Mouse (Mus musculus): ENCODE measurements at regions not wholly inside any gene's neighbourhood (a gene's known extent, or its start where the extent isn't known, plus 50 kb on each side); places are given as distances from the start of the nearest gene placed in this dataset.
"Not testable (repeated sequence)": the region's sequence is repeated elsewhere in the genome, so short reads cannot be mapped to it uniquely, and the experiment has no call there.

DNA sequence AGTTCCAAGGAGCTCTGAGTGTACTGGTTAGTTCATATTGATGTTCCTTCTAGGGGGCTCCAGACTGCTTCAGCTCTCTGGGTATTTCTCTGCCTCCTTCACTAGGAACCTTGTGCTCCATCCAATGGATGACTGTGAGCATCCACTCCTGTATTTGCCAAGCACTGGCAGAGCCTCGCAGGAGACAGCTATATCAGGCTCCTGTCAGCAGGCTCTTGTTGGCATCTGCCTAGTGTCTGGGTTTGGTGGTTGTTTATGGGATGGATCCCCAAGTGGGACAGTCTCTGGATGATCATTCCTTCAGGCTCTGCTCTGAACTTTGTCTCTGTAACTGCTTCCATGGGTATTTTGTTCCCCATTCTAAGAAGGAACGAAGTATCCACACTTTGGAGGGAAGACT is 109.5 kb upstream of the Ldah start:
- not testable (repeated sequence) for H3K4me1 ChIP-seq; H3K36me3 ChIP-seq; H3K9ac ChIP-seq; H3K4me3 ChIP-seq (replicated peaks); H3K27ac ChIP-seq (replicated peaks); H3K27me3 ChIP-seq; H3K9me3 ChIP-seq (replicated peaks); H3K4me2 ChIP-seq (replicated peaks); ATAC-seq (ENCODE audit: insufficient number of reproducible peaks, low FRiP score, low TSS enrichment, low read depth)
- whole genome bisulfite sequencing: 71% methylated on average over 2 of the region's 2 CpGs

DNA sequence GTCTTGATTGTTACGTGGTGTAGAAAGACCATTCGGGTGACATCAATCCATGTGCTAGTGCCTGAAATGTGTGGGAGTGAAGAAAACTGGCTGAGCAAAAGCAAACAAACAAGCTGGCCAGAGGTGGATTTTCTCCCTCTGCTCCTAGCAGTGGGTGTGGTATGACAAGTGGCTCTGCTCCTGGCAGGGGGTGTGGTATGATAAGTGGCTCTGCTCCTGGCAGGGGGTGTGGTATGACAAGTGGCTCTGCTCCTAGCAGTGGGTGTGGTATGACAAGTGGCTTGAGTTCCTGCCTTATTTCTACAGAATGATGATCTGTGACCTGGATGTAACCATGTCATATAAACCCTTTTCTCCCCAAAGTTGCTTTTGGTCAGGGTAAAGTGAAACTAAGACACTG is 108.8 kb upstream of the Ldah start:
- 73% methylated on average over 2 of the region's 2 CpGs for WGBS
- no peak overlapping the region for H3K4me3 ChIP-seq (replicated peaks)
- H3K4me2 ChIP-seq (replicated peaks): no peak overlapping the region
- no peaks in the 10 kb centered on the region for H3K36me3 ChIP-seq
- no peaks in the 10 kb centered on the region for H3K4me1 ChIP-seq
- no peaks in the 10 kb centered on the region for H3K27me3 ChIP-seq
- no peak for ATAC-seq (ENCODE audit: insufficient number of reproducible peaks, low FRiP score, low TSS enrichment, low read depth)
- no peak overlapping the region for H3K27ac ChIP-seq (replicated peaks)
- H3K9me3 ChIP-seq (replicated peaks): no peaks in the 10 kb centered on the region
- H3K9ac ChIP-seq: no peak overlapping the region

DNA sequence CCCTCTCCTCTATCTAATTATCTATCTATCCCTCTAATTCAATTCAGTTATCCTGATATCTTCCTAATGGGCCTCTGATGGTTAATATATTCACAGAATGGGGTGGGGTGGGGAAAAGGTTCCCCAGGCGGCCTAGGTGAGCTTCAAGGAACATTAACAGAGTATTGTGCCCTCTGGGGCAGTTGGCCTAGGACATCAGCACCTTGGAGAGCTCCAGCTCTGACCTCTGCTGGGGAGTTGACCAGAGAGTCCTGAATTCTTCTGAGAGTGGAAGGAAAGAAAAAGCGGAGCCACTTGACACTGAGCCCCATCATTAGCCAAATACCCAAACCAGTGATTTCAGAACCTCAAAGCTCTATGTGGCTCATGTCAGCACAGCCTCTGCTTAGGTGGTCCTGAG is 108.1 kb upstream of the Ldah start:
- Histone ChIP-seq H3K4me1 (no peaks in the 10 kb centered on the region), H3K9ac (no peak overlapping the region), H3K4me3 (replicated peaks) (no peak overlapping the region), H3K27ac (replicated peaks) (no peak overlapping the region), H3K27me3 (no peaks in the 10 kb centered on the region), H3K4me2 (replicated peaks) (no peak overlapping the region), H3K36me3 (no peaks in the 10 kb centered on the region), H3K9me3 (replicated peaks) (no peaks in the 10 kb centered on the region)
- peak; percentile 7; the same call in 1 of the 2 replicates for ATAC-seq (ENCODE audit: insufficient number of reproducible peaks, low FRiP score, low TSS enrichment, low read depth)
- 34% methylated on average over 2 of the region's 2 CpGs for WGBS

DNA sequence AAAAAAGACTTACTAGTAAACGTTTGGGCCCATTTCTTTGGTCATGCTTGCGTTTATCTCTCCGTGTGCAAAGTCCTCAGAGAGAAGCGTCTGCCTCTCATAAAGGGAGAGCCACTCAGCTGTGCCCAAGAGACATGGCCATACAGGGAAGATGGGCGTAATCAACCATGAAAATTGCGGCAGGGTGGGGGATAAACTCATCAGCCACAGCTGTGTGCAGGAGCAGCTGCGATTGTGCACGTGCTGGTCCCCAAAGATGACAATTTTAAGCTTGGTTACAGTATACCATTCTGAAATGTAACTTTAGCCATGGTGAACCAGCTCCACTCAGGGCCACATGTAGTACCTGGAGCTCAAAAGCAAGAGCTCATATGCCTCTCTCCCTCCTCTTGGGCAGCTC is 106.1 kb upstream of the Ldah start:
- no peaks in the 10 kb centered on the region for H3K27me3 ChIP-seq
- ATAC-seq (ENCODE audit: insufficient number of reproducible peaks, low FRiP score, low TSS enrichment, low read depth): no peak
- 38% methylated on average over 8 of the region's 8 CpGs for WGBS
- no peak overlapping the region for H3K27ac ChIP-seq (replicated peaks)
- no peak overlapping the region for H3K9ac ChIP-seq
- H3K36me3 ChIP-seq: no peaks in the 10 kb centered on the region
- no peaks in the 10 kb centered on the region for H3K9me3 ChIP-seq (replicated peaks)
- H3K4me2 ChIP-seq (replicated peaks): no peak overlapping the region
- no peaks in the 10 kb centered on the region; the same call in 1 of the 2 replicates for H3K4me1 ChIP-seq
- H3K4me3 ChIP-seq (replicated peaks): no peak overlapping the region

DNA sequence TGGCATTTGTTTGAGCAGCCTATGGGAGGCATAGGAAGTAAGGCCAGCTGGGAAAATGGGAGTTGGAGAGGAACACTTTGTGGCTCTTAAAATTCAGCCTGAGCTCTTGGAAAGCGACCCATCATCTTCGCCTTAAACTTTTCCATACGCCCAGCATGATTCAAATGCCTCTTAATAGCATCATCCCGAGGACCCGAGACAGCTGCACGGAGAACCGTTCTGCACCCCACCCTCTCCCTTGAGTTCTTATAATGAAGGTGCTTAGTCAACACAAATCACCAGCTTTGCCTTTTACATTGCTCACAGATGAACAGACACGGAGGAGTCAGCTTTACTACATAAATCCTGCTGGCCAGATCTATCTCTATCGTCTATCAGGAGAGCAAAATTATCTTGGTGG is 104.6 kb upstream of the Ldah start:
- Histone ChIP-seq H3K27ac (replicated peaks) (no peak overlapping the region), H3K9ac (no peak overlapping the region), H3K9me3 (replicated peaks) (no peaks in the 10 kb centered on the region), H3K4me3 (replicated peaks) (no peak overlapping the region), H3K36me3 (no peaks in the 10 kb centered on the region), H3K27me3 (no peaks in the 10 kb centered on the region), H3K4me2 (replicated peaks) (no peak overlapping the region), H3K4me1 (peaks cover 6% of the 10 kb centered on the region)
- 50% methylated on average over 9 of the region's 9 CpGs for WGBS
- no peak for ATAC-seq (ENCODE audit: insufficient number of reproducible peaks, low FRiP score, low TSS enrichment, low read depth)

DNA sequence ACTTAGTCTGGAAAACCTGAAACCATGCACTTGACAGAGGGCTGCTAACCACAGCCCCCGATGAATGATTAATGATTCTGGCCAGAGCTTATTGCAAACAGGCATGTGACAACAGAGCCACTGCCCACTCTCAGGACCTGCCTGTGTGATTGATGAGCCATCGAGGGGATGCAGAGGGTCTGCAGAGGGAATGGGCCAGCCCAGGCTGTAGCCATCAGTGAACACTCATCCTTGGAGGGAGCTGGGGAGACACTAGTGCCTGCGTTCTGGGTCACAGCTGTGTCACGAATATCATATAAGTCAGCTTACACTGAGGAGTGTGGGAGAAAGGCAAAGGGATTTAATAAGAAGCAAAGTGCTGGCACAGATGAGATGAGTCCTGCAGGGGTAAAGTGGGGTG is 100.8 kb upstream of the Ldah start:
- H3K9ac ChIP-seq: no peak overlapping the region
- no peaks in the 10 kb centered on the region for H3K27me3 ChIP-seq
- peaks cover 15% of the 10 kb centered on the region for H3K4me1 ChIP-seq
- no peaks in the 10 kb centered on the region for H3K36me3 ChIP-seq
- H3K4me2 ChIP-seq (replicated peaks): no peak overlapping the region
- WGBS: 53% methylated on average over 4 of the region's 4 CpGs
- no peak overlapping the region for H3K4me3 ChIP-seq (replicated peaks)
- ATAC-seq (ENCODE audit: insufficient number of reproducible peaks, low FRiP score, low TSS enrichment, low read depth): no peak
- no peak overlapping the region for H3K27ac ChIP-seq (replicated peaks)
- H3K9me3 ChIP-seq (replicated peaks): no peaks in the 10 kb centered on the region

DNA sequence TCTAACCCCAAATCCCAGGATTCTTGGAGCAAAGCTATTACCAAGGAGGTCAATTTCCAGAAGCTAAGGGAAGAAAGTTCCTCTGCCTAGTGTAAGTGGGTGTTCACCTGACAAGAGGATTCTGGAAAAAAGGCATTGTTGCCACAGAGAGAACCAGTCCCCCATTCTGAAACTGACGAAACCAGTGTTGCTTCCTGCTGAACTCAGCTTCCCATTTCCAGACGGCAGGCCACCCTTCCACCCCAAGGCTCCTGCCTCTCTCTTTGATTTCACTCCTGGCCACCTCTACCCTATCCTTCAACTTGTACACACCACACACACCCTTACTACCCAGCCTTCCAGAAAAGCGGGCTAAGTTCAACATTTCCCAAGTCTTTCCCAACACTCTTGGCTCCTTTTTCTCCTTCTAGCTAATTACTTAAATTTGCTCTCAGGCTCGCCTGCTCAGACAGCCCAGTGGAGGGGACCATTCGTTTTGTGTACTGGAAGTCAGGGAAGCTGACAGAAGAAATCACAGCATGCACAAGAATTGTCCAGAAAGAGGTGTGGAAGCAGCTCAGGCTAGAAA is 98.6 kb upstream of the Ldah start:
- Histone ChIP-seq H3K27me3 (no peaks in the 10 kb centered on the region), H3K27ac (replicated peaks) (no peak overlapping the region), H3K36me3 (no peaks in the 10 kb centered on the region), H3K4me3 (replicated peaks) (no peak overlapping the region), H3K9ac (no peak overlapping the region), H3K9me3 (replicated peaks) (no peaks in the 10 kb centered on the region), H3K4me1 (peaks cover 15% of the 10 kb centered on the region), H3K4me2 (replicated peaks) (no peak overlapping the region)
- WGBS: 56% methylated on average over 5 of the region's 5 CpGs
- no peak for ATAC-seq (ENCODE audit: insufficient number of reproducible peaks, low FRiP score, low TSS enrichment, low read depth)

DNA sequence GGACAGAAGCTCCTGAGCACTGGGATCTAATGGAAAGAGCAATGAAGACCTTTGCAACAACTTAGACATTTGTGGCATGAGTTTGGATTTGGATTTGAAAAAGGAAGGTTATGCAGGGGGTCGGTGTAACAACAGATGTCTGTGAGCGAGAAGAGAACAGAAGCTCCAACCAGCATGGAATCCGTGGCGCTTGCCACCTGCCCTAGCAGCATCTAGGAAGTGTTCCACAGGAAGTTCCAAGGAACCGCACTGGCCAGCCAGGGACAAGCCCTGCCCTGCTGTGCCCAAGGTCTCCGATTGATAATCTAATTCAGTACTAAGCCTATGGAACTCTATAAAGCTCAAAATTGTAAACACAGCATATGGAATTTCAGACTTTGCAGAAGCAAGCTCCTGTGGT is 98.0 kb upstream of the Ldah start:
- no peak for ATAC-seq (ENCODE audit: insufficient number of reproducible peaks, low FRiP score, low TSS enrichment, low read depth)
- WGBS: 77% methylated on average over 6 of the region's 6 CpGs
- H3K9ac ChIP-seq: no peak overlapping the region

DNA sequence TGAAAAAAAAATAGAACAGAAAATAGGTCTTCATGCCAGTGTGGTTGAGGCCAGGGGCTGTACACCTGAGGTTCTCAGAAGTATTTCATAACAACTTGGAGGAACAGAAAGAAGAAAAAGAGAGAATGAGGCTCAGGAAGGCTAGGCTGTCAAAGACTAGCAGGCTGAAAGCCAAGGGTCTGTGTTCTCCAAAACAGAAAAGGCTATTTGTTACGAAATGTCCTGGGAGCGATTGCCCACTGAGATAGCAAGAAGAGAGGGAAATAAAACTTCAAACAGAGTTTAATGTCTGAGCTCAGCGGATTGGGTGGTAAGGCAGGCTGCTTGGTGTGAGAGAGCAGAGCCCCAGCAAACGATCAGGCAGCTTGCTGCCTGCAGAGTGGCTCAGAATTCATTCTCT is 97.6 kb upstream of the Ldah start:
- H3K4me2 ChIP-seq (replicated peaks): no peak overlapping the region

More for the DNA sequence above, 98.0 kb upstream of the Ldah start:
- H3K4me3 ChIP-seq (replicated peaks): no peak overlapping the region
- H3K27ac ChIP-seq (replicated peaks): no peak overlapping the region
- H3K4me1 ChIP-seq: peaks cover 15% of the 10 kb centered on the region
- no peaks in the 10 kb centered on the region for H3K36me3 ChIP-seq
- no peaks in the 10 kb centered on the region for H3K9me3 ChIP-seq (replicated peaks)
- H3K4me2 ChIP-seq (replicated peaks): no peak overlapping the region
- H3K27me3 ChIP-seq: no peaks in the 10 kb centered on the region

DNA sequence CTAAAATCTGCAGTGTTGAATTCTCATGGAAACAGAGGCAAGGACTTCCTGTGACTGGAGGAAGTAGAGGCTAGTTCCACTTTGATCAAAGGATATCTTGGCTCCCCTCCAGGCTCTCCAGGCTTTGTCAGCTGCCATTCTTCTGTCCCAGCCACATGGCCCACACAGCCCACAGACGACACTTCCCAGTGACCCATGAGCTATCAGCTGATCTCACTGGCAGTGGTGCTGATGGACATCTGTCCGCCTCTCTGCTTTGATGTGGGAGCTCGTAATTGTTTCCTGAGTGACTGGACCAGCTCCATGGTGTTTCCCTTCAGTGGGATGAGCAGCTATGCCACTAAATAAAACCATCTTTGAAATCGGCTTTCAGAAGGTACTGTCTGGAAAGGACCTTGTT is 96.4 kb upstream of the Ldah start:
- Histone ChIP-seq H3K4me3 (replicated peaks) (no peak overlapping the region), H3K4me1 (peaks cover 15% of the 10 kb centered on the region), H3K36me3 (no peaks in the 10 kb centered on the region), H3K27ac (replicated peaks) (no peak overlapping the region), H3K9me3 (replicated peaks) (no peaks in the 10 kb centered on the region), H3K27me3 (no peaks in the 10 kb centered on the region), H3K4me2 (replicated peaks) (no peak overlapping the region), H3K9ac (no peak overlapping the region)
- ATAC-seq (ENCODE audit: insufficient number of reproducible peaks, low FRiP score, low TSS enrichment, low read depth): no peak
- 62% methylated on average over 4 of the region's 4 CpGs for WGBS

More for the DNA sequence above, 97.6 kb upstream of the Ldah start:
- H3K4me1 ChIP-seq: peaks cover 15% of the 10 kb centered on the region
- no peaks in the 10 kb centered on the region for H3K27me3 ChIP-seq
- H3K4me3 ChIP-seq (replicated peaks): no peak overlapping the region
- no peak for ATAC-seq (ENCODE audit: insufficient number of reproducible peaks, low FRiP score, low TSS enrichment, low read depth)
- H3K9ac ChIP-seq: no peak overlapping the region
- WGBS: 62% methylated on average over 4 of the region's 4 CpGs
- no peaks in the 10 kb centered on the region for H3K9me3 ChIP-seq (replicated peaks)
- H3K36me3 ChIP-seq: no peaks in the 10 kb centered on the region
- H3K27ac ChIP-seq (replicated peaks): no peak overlapping the region

DNA sequence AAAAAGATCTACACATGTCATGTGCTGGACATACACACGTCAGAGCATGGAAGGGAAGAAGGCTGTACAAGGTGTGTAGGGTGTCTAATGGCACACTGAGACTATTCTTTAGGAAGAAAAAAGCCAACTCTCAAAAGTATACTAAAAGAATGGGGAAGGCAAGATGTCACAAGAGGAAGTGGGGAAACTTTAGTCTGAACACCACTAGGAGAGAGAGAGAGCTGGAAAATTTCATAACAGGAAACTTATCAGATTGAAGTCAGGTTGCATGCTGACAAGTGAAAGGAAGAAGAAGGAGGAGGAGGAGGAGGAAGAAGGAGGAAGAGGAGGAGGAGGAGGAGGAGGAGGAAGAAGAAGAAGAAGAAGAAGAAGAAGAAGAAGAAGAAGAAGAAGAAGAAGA is 52.3 kb upstream of the Ldah start:
- Histone ChIP-seq H3K4me3 (replicated peaks) (no peak overlapping the region), H3K36me3 (no peaks in the 10 kb centered on the region), H3K4me2 (replicated peaks) (no peak overlapping the region), H3K27me3 (no peaks in the 10 kb centered on the region), H3K9ac (no peak overlapping the region), H3K9me3 (replicated peaks) (no peaks in the 10 kb centered on the region), H3K27ac (replicated peaks) (no peak overlapping the region), H3K4me1 (no peaks in the 10 kb centered on the region)
- no peak for ATAC-seq (ENCODE audit: insufficient number of reproducible peaks, low FRiP score, low TSS enrichment, low read depth)
- WGBS: 67% methylated on average over 1 of the region's 1 CpGs

Data from embryonic facial prominence, embryonic 15.5 days (tissue).